ENCODE assay signal across 23 mouse cellular contexts in the genomic region with DNA sequence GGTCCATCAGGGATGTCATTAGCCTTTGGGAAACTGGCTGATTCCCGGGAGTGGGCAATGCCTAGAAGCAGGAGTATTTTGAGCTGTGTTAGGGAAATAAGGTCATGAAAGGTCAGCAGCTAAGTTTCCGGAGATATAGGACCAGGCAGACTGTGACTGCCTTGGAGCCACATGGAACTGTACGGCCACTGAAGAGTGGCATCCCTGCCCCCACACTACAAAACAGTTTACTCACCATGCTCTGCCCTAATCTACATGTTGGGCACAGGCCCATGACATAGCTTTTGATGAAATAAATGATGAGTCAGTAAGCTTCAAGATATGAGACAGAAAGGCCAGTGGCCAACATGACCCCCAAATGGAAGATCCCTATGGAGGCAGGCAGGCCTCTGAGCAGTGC.
DNase-seq lines count a peak whose midpoint lies in the region; ATAC-seq and TF ChIP-seq lines count a peak whose summit lies in the region.
"Had no signal": no experiment of that assay in that cellular context is flagged by ENCODE, and none has a peak within 500 bp of the region (broad histone marks: within the 10 kb centered on the region; RNA-seq: fewer than 3 reads in every experiment).

No protein-coding gene starts in this region.

- 61% methylated on average over 3 of the region's 3 CpGs for WGBS in liver, postnatal 0 days (ENCODE audit: insufficient replicate concordance)
- WGBS in liver, embryonic 16.5 days (ENCODE audit: insufficient replicate concordance) = 56% methylated on average over 3 of the region's 3 CpGs

- peak; percentile 53 for DNase-seq in embryo, embryonic 10 days (ENCODE audit: low spot score)
- DNase-seq in embryo, embryonic 11 days = no peak
- DNase-seq in liver = peak; percentile 15
- DNase-seq in liver, postnatal 0 days = no peak
- peak; percentile 41 for DNase-seq in embryo, embryonic 10.5 days (ENCODE audit: low spot score)
- no peak for DNase-seq in frontal cortex, postnatal 10 days (ENCODE audit: low spot score in 2 of 2)
- DNase-seq: adrenal gland, adult 8-10 months; cerebellum, adult 11-12 months; cerebellum, postnatal 36 days; forebrain, postnatal 0 days; gastrocnemius, adult 2 months; lung, postnatal 4 days; right cerebral cortex, postnatal 4 days; thymus, postnatal 25 days had no signal

- H3K27ac ChIP-seq in liver, postnatal 0 days (ENCODE audit: low read depth) = no peak overlapping the region
- no peak overlapping the region for H3K27ac ChIP-seq in liver, embryonic 16.5 days (ENCODE audit: low read length)
- H3K27ac ChIP-seq: gastrocnemius, adult 2 months; heart, embryonic 10.5 days; hindbrain, embryonic 14.5 days; intestine, embryonic 15.5 days; kidney, postnatal 0 days; limb, embryonic 12.5 days; lung, embryonic 15.5 days; neural tube, embryonic 12.5 days had no signal

- H3K9ac ChIP-seq in liver, postnatal 0 days (replicated peaks) = no peak overlapping the region
- H3K9ac ChIP-seq in liver, embryonic 16.5 days (ENCODE audit: low read depth, low read length) = no peak overlapping the region
- H3K9ac ChIP-seq: forebrain, postnatal 0 days; hindbrain, embryonic 14.5 days; intestine, embryonic 15.5 days; limb, embryonic 12.5 days; lung, embryonic 15.5 days; neural tube, embryonic 12.5 days had no signal

- TF ChIP-seq EP300 in liver, postnatal 0 days (IDR thresholded peaks at IDR 0.05; ENCODE audit: low read depth) = no peak

- H3K36me3 ChIP-seq in liver, postnatal 0 days (replicated peaks; ENCODE audit: insufficient read depth, low read length) = no peaks in the 10 kb centered on the region
- no peaks in the 10 kb centered on the region for H3K36me3 ChIP-seq in liver, embryonic 16.5 days (ENCODE audit: control insufficient read depth, insufficient read depth)
- H3K36me3 ChIP-seq: heart, embryonic 10.5 days; intestine, embryonic 15.5 days; limb, embryonic 12.5 days; lung, embryonic 15.5 days; neural tube, embryonic 12.5 days had no signal

- no peak for ATAC-seq in liver, postnatal 0 days
- peak; percentile 67 for ATAC-seq in liver, embryonic 16.5 days (ENCODE audit: low read depth)
- ATAC-seq: forebrain, postnatal 0 days; intestine, embryonic 15.5 days had no signal

- H3K9me3 ChIP-seq in liver, postnatal 0 days (ENCODE audit: low read length) = no peaks in the 10 kb centered on the region
- no peaks in the 10 kb centered on the region for H3K9me3 ChIP-seq in liver, embryonic 16.5 days (replicated peaks; ENCODE audit: control insufficient read depth, low read length)
- H3K9me3 ChIP-seq: heart, embryonic 10.5 days; intestine, embryonic 15.5 days; limb, embryonic 12.5 days; lung, embryonic 15.5 days; neural tube, embryonic 12.5 days had no signal

- TF ChIP-seq CTCF in liver, postnatal 0 days (IDR thresholded peaks at IDR 0.05; ENCODE audit: low read depth) = no peak

- no peak overlapping the region for H3K4me3 ChIP-seq in liver, postnatal 0 days (ENCODE audit: low read depth, low read length)
- no peak overlapping the region for H3K4me3 ChIP-seq in liver, embryonic 16.5 days (ENCODE audit: low read depth, low read length)
- H3K4me3 ChIP-seq: gastrocnemius, adult 2 months; heart, embryonic 10.5 days; intestine, embryonic 15.5 days; limb, embryonic 12.5 days; lung, embryonic 15.5 days; neural tube, embryonic 12.5 days had no signal

- no peaks in the 10 kb centered on the region for H3K4me1 ChIP-seq in liver, postnatal 0 days (ENCODE audit: insufficient read depth)
- H3K4me1 ChIP-seq in liver, embryonic 16.5 days (ENCODE audit: control insufficient read depth, low read depth, low read length) = peaks cover 3% of the 10 kb centered on the region; the same call in 1 of the 2 replicates
- H3K4me1 ChIP-seq: intestine, embryonic 15.5 days; limb, embryonic 12.5 days; lung, embryonic 15.5 days; neural tube, embryonic 12.5 days had no signal

- no peak overlapping the region for H3K4me2 ChIP-seq in liver, postnatal 0 days (ENCODE audit: low read depth, low read length)
- H3K4me2 ChIP-seq in liver, embryonic 16.5 days (ENCODE audit: low read depth, low read length) = no peak overlapping the region
- H3K4me2 ChIP-seq: hindbrain, embryonic 14.5 days; intestine, embryonic 15.5 days; limb, embryonic 12.5 days; lung, embryonic 15.5 days; midbrain, embryonic 11.5 days; neural tube, embryonic 12.5 days had no signal

- no peaks in the 10 kb centered on the region for H3K27me3 ChIP-seq in liver, postnatal 0 days (ENCODE audit: insufficient read depth, low read length)
- H3K27me3 ChIP-seq in liver, embryonic 16.5 days (ENCODE audit: control insufficient read depth, insufficient read depth, low read depth, low read length) = no peaks in the 10 kb centered on the region
- H3K27me3 ChIP-seq: intestine, embryonic 15.5 days; limb, embryonic 12.5 days; lung, embryonic 15.5 days; neural tube, embryonic 12.5 days had no signal

Comparison
In these comparisons a context has a peak if more than half of its experiments do, and no peak if none do; other contexts are left out.
1. DNase-seq: peak in embryo, embryonic 10 days (single experiment), liver (single experiment) and embryo, embryonic 10.5 days (single experiment); none in embryo, embryonic 11 days (single experiment), liver, postnatal 0 days (single experiment) and frontal cortex, postnatal 10 days (0 of 2).